Mouse (Mus musculus) bone marrow, adult 2 months (tissue): ENCODE data around the gene Syt14. TPM values are rescaled to one million over a fixed set of nuclear protein-coding genes. Genes with fewer than 3 reads are reported as not detected.

Experiments used
- H3K27ac ChIP-seq: fragments of 200-500 bp; 2 replicates; pipeline ENCODE4 v1.5.1; 2012; ENCODE audit warnings: low read depth, mild to moderate bottlenecking, control low read depth, inconsistent platforms, low read length; ENCODE audit not compliant: control insufficient read depth, poor library complexity, insufficient read depth
- H3K4me1 ChIP-seq: fragments of 200-500 bp; 2 replicates; pipeline ENCODE4 v1.6.1; 2011; ENCODE audit warnings: low read length; ENCODE audit not compliant: control insufficient read depth, insufficient read depth
- H3K4me3 ChIP-seq: fragments of 200-500 bp; replicated peaks from 2 replicates; pipeline ENCODE3; 2011; ENCODE audit warnings: mild to moderate bottlenecking, low read depth, low read length, control low read depth; ENCODE audit not compliant: control insufficient read depth
- CTCF ChIP-seq: fragments of 200-500 bp; IDR thresholded peaks from 2 replicates; pipeline ENCODE4 v1.5.1; 2011; ENCODE audit warnings: low read length, control low read depth; ENCODE audit not compliant: control insufficient read depth, insufficient read depth
- POLR2A ChIP-seq: fragments of 200-500 bp; IDR thresholded peaks from 2 replicates; pipeline ENCODE4 v1.6.1; 2011; ENCODE audit warnings: low read depth, mild to moderate bottlenecking, control low read depth, low read length, borderline replicate concordance; ENCODE audit not compliant: control insufficient read depth
- WGBS: fragments of 180-500 bp; shearing (Covaris S2); methylation state at CpG from one replicate; pipeline ENCODE4 v1.1.7; 2018; 5-methylcytosine and 5-hydroxymethylcytosine counted together
- polyA plus RNA-seq: library from polyadenylated mRNA; stranded (reverse); fragments of >200 nt; gene quantifications from 2 replicates; pipeline ENCODE4 v1.2.4, GENCODE M21; 2011; ENCODE audit warnings: low replicate concordance; ENCODE audit not compliant: missing spikeins, insufficient read depth, insufficient read length

Syt14 gene
- polyA plus RNA-seq, 1 experiment: 2.1 TPM

GRCm38 (mm10) chr1:192853988-192854818 lies 181.4 kb downstream of the Syt14 start:
- 11% methylated on average over 19 of the region's 19 CpGs for WGBS
- H3K27ac ChIP-seq: no peak overlapping the region
- TF ChIP-seq CTCF: no peak
- TF ChIP-seq POLR2A: no peak
- no peaks in the 10 kb centered on the region for H3K4me1 ChIP-seq
- peak overlapping the region; percentile 4 for H3K4me3 ChIP-seq

DNA sequence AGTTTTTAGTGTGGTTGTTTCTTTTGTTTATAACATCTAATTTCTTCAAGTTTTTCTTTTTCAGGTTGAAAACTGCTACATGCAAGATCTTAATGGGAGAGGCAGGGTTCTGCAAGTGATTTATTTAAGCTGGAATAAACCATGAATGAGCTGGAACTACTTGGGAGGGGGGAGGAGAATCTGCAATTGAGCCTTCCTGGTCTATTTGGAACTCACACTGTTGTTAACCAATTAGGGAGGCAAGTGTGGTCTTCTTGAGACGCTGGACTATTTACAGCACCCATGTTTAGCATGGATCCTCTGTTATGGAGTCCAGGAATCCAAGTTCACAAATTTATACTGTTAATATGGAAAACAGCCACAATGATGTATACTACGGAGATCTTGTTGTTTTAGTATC lies 182.1 kb downstream of the Syt14 start:
- TF ChIP-seq POLR2A (no peak), CTCF (no peak)
- no peaks in the 10 kb centered on the region for H3K4me1 ChIP-seq
- no peak overlapping the region for H3K4me3 ChIP-seq
- WGBS: 44% methylated on average over 2 of the region's 2 CpGs
- no peak overlapping the region for H3K27ac ChIP-seq

- Histone ChIP-seq H3K4me3 (no peak overlapping the region), H3K4me1 (no peaks in the 10 kb centered on the region), H3K27ac (no peak overlapping the region)
- TF ChIP-seq CTCF (no peak), POLR2A (no peak)
Measured at GRCm38 (mm10) chr1:192852047-192852446, 183.5 kb downstream of the Syt14 start.

- H3K4me1 ChIP-seq: no peaks in the 10 kb centered on the region
- H3K4me3 ChIP-seq: no peak overlapping the region
- 27% methylated on average over 6 of the region's 6 CpGs for WGBS
- H3K27ac ChIP-seq: no peak overlapping the region
- no peak for TF ChIP-seq POLR2A
- TF ChIP-seq CTCF: no peak
Measured at GRCm38 (mm10) chr1:192851640-192852039, 183.9 kb downstream of the Syt14 start.

GRCm38 (mm10) chr1:192851126-192851525 lies 184.4 kb downstream of the Syt14 start:
- 13% methylated on average over 2 of the region's 2 CpGs for WGBS
- no peak overlapping the region for H3K27ac ChIP-seq
- TF ChIP-seq POLR2A (no peak), CTCF (no peak)
- no peak overlapping the region for H3K4me3 ChIP-seq
- H3K4me1 ChIP-seq: no peaks in the 10 kb centered on the region

DNA sequence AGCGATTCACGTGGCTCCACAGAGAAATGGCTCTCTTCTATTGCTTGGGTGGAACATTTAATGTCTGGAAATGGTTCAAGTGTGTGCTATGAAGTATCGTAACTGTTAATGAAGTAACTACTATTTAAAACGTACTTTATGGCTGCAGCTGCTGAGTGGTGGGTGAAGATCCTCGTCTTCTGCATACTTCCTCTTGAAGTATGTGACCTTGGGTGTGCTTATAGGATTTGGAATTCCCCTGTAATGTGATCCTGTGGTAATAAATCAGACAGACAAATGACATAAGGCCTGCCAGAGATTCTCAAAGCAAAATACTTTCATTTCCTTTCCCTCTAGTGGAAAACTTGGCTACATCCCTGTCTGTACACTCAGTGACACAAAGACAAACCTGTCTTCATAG lies 186.0 kb downstream of the Syt14 start:
- no peak overlapping the region for H3K4me3 ChIP-seq
- TF ChIP-seq CTCF (no peak), POLR2A (no peak)
- no peak overlapping the region for H3K27ac ChIP-seq
- 63% methylated on average over 5 of the region's 5 CpGs for WGBS
- H3K4me1 ChIP-seq: no peaks in the 10 kb centered on the region

DNA sequence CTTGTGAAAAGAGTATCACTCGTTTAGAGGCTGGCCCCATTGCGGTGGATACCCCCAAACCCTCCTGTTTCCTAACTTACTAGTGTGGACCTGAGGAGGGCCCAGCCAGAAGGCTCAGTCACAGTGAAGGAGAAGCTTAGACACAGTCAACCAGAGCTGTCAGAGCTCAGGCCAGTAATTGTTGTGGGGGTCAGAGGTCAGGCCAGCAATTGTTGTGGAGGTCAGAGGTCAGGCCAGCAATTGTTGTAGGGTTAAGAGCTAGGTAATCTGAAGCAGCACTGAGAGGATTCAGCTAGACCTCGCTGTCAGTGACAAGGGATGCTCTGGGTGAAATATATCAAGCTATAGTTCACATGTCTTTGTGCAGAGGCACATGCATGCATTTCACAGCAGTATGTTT lies 188.3 kb downstream of the Syt14 start:
- H3K4me3 ChIP-seq: no peak overlapping the region
- 58% methylated on average over 3 of the region's 3 CpGs for WGBS
- TF ChIP-seq CTCF: no peak
- H3K27ac ChIP-seq: no peak overlapping the region
- H3K4me1 ChIP-seq: no peaks in the 10 kb centered on the region

Other genes starting within 250 kb of the Syt14 start
- 1.0 and 3.2 TPM in 2 replicates for gene Sertad4, start 180.0 kb downstream of the Syt14 start, polyA plus RNA-seq
- gene Diexf, start 94.5 kb upstream of the Syt14 start, polyA plus RNA-seq: 6.4 and 6.6 TPM in 2 replicates
- gene Irf6, start 117.3 kb upstream of the Syt14 start, polyA plus RNA-seq: not detected in 2 replicates
- 1.8 and 2.8 TPM in 2 replicates for gene A130010J15Rik, start 132.3 kb upstream of the Syt14 start, polyA plus RNA-seq
- 43.9 and 119 TPM in 2 replicates for gene Traf3ip3, start 165.9 kb upstream of the Syt14 start, polyA plus RNA-seq
- gene Lamb3, start 171.9 kb upstream of the Syt14 start, polyA plus RNA-seq: 0.82 and 1.0 TPM in 2 replicates
- 8.3 and 20.6 TPM in 2 replicates for gene Hsd11b1, start 228.3 kb upstream of the Syt14 start, polyA plus RNA-seq
- gene G0s2, start 237.4 kb upstream of the Syt14 start, polyA plus RNA-seq: 9.5 and 23.6 TPM in 2 replicates